Mouse (Mus musculus) lung, embryonic 16.5 days (tissue): ENCODE measurements around the gene Rpgr. TPM values are rescaled to one million over a fixed set of nuclear protein-coding genes. Genes with fewer than 3 reads are reported as not detected.
A peak's percentile ranks its signal among the peaks of the same experiment; 100 is the strongest.

ENCODE experiments used
- ATAC-seq: fragments of 200-750 bp; cut with Nextera tagmentation; 2 replicates; pipeline ENCODE4 v1.8.0; 2017; ENCODE audit warnings: low read depth, mild to moderate bottlenecking, moderate library complexity
- H3K27ac ChIP-seq: fragments of 300-500 bp; sonication (generic); 2 replicates; pipeline ENCODE4 v1.5.1; 2014; ENCODE audit warnings: mild to moderate bottlenecking, control low read depth, low read length
- H3K27me3 ChIP-seq: fragments of 300-500 bp; sonication (generic); 2 replicates; pipeline ENCODE4 v1.6.1; 2014; ENCODE audit warnings: low read depth, low read length, mixed read lengths; ENCODE audit not compliant: control insufficient read depth, insufficient read depth
- H3K36me3 ChIP-seq: fragments of 300-500 bp; sonication (generic); 2 replicates; pipeline ENCODE4 v1.6.1; 2014; ENCODE audit warnings: low read length; ENCODE audit not compliant: control insufficient read depth, insufficient read depth
- H3K4me1 ChIP-seq: fragments of 300-500 bp; sonication (generic); replicated peaks from 2 replicates; pipeline ENCODE4 v1.6.1; 2014; ENCODE audit warnings: low read length, mixed read lengths; ENCODE audit not compliant: control insufficient read depth, insufficient read depth
- H3K4me2 ChIP-seq: fragments of 300-500 bp; sonication (generic); 2 replicates; pipeline ENCODE4 v1.6.1; 2014; ENCODE audit warnings: low read depth, low read length, control low read depth
- H3K4me3 ChIP-seq: fragments of 300-500 bp; sonication (generic); 2 replicates; pipeline ENCODE4 v1.5.1; 2014; ENCODE audit warnings: mild to moderate bottlenecking, low read length, control low read depth
- H3K9ac ChIP-seq: fragments of 300-500 bp; sonication (generic); 2 replicates; pipeline ENCODE4 v1.6.1; 2014; ENCODE audit warnings: low read length, control low read depth
- H3K9me3 ChIP-seq: fragments of 300-500 bp; sonication (generic); 2 replicates; pipeline ENCODE4 v1.6.1; 2016; ENCODE audit warnings: low read length; ENCODE audit not compliant: control insufficient read depth
- WGBS: fragments of 180-500 bp; shearing (Covaris S2); extraction: QIAGEN DNeasy Blood & Tissue Kit; methylation state at CpG from one replicate; pipeline ENCODE4 v1.1.7; 2014; 5-methylcytosine and 5-hydroxymethylcytosine counted together
- polyA plus RNA-seq: library from polyadenylated mRNA; unstranded; fragments of >200 nt; fragmentation: Nextera tagmentation; extraction: Ambion mirVana; gene quantifications from 2 replicates; pipeline ENCODE4 v1.2.1, GENCODE M21; 2015

The Rpgr gene
- polyA plus RNA-seq, 1 experiment from 2014 or later, result 16.9 TPM

GRCm38 (mm10) chrX:10105475-10105874 lies 111.2 kb downstream of the Rpgr start:
- Histone ChIP-seq H3K9ac (no peak overlapping the region), H3K27ac (no peak overlapping the region), H3K4me2 (no peak overlapping the region), H3K9me3 (no peaks in the 10 kb centered on the region), H3K4me1 (no peaks in the 10 kb centered on the region), H3K36me3 (no peaks in the 10 kb centered on the region), H3K4me3 (no peak overlapping the region), H3K27me3 (no peaks in the 10 kb centered on the region)
- WGBS, result 55% methylated on average over 5 of the region's 5 CpGs
- ATAC-seq, result no peak

DNA sequence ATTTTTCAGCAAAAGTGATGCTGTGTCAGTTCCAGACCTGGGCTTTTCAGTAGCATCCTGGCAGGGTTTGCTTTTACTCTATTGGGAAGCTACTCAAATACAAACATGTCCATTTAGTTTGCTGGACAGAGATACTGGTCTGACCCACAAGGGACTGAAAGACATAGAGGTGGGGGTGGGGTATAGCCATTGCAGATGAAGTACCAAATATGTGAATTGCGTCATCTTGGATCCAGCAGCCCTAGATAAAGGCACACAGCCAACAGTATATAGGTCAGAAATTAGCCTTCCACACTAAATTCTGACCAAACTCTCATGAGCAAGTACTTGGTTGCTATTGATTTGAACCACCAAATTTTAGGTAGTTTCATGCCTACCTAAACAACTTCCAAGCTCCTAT lies 114.0 kb downstream of the Rpgr start:
- Histone ChIP-seq H3K27ac (no peak overlapping the region), H3K9ac (no peak overlapping the region), H3K4me2 (no peak overlapping the region), H3K36me3 (no peaks in the 10 kb centered on the region), H3K27me3 (no peaks in the 10 kb centered on the region), H3K4me3 (no peak overlapping the region), H3K4me1 (no peaks in the 10 kb centered on the region), H3K9me3 (no peaks in the 10 kb centered on the region)
- peak; percentile 62; the same call in 1 of the 2 replicates for ATAC-seq
- 63% methylated on average over 1 of the region's 1 CpGs for WGBS

GRCm38 (mm10) chrX:10095797-10096196 lies 120.9 kb downstream of the Rpgr start:
- no peaks in the 10 kb centered on the region for H3K27me3 ChIP-seq
- 62% methylated on average over 3 of the region's 3 CpGs for WGBS
- no peak overlapping the region for H3K4me3 ChIP-seq
- H3K36me3 ChIP-seq, result no peaks in the 10 kb centered on the region
- no peaks in the 10 kb centered on the region for H3K9me3 ChIP-seq
- H3K27ac ChIP-seq, result no peak overlapping the region
- no peak for ATAC-seq
- H3K9ac ChIP-seq, result no peak overlapping the region
- H3K4me2 ChIP-seq, result no peak overlapping the region
- H3K4me1 ChIP-seq, result no peaks in the 10 kb centered on the region

GRCm38 (mm10) chrX:10080385-10080784 lies 136.3 kb downstream of the Rpgr start:
- no peak overlapping the region for H3K4me2 ChIP-seq
- no peaks in the 10 kb centered on the region for H3K9me3 ChIP-seq
- no peak for ATAC-seq

DNA sequence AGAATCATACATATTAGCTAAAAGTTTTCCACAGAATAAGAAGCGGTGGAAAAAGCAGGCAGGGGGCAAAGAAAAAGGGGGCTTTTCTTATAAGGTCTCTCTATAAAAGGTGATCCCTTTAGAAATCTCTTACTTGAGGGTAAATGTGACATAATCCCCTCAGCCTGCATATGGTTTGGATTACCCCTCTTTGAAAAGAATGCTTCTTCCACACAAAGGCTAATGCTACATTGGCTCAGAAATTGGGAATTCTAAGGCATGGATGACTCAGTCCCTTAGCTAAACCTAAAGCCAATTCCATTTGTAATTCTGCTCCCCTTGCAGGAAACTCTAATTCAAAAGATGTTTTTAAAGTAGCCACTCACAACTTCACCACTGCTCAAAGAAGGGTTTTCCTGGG lies 136.7 kb downstream of the Rpgr start:
- H3K27me3 ChIP-seq, result no peaks in the 10 kb centered on the region
- WGBS, result 79% methylated on average over 1 of the region's 1 CpGs
- H3K36me3 ChIP-seq, result no peaks in the 10 kb centered on the region
- no peak overlapping the region for H3K4me3 ChIP-seq
- no peak for ATAC-seq
- H3K9me3 ChIP-seq, result no peaks in the 10 kb centered on the region
- H3K4me1 ChIP-seq, result no peaks in the 10 kb centered on the region
- H3K27ac ChIP-seq, result no peak overlapping the region
- no peak overlapping the region for H3K9ac ChIP-seq
- H3K4me2 ChIP-seq, result no peak overlapping the region

More at GRCm38 (mm10) chrX:10080385-10080784, 136.3 kb downstream of the Rpgr start:
- no peaks in the 10 kb centered on the region for H3K4me1 ChIP-seq
- 78% methylated on average over 3 of the region's 3 CpGs for WGBS
- H3K4me3 ChIP-seq, result no peak overlapping the region
- H3K27me3 ChIP-seq, result no peaks in the 10 kb centered on the region
- H3K36me3 ChIP-seq, result no peaks in the 10 kb centered on the region
- no peak overlapping the region for H3K27ac ChIP-seq
- H3K9ac ChIP-seq, result no peak overlapping the region

DNA sequence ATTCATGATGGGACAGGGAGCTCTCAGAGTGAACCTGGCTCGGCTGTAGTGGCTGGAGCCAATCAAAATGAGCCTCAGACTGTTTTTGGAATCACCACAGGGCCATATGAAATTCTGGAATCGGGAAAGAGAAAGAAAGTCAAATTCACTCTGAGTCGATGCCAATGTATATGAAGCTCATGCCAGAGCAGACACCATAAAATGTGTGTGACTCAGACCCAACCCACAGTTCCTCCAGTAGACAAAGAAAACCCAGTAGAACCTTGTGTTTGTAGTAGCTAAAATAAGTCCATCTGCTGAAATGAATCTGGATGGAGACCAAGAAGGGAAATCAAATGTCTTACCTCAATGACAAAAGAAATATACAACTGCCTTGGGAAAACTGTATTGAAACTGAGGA lies 142.8 kb downstream of the Rpgr start:
- Histone ChIP-seq H3K27me3 (no peaks in the 10 kb centered on the region), H3K36me3 (no peaks in the 10 kb centered on the region), H3K4me3 (no peak overlapping the region), H3K27ac (no peak overlapping the region), H3K9ac (no peak overlapping the region), H3K4me2 (no peak overlapping the region), H3K4me1 (no peaks in the 10 kb centered on the region), H3K9me3 (no peaks in the 10 kb centered on the region)
- ATAC-seq, result no peak
- 61% methylated on average over 3 of the region's 3 CpGs for WGBS

DNA sequence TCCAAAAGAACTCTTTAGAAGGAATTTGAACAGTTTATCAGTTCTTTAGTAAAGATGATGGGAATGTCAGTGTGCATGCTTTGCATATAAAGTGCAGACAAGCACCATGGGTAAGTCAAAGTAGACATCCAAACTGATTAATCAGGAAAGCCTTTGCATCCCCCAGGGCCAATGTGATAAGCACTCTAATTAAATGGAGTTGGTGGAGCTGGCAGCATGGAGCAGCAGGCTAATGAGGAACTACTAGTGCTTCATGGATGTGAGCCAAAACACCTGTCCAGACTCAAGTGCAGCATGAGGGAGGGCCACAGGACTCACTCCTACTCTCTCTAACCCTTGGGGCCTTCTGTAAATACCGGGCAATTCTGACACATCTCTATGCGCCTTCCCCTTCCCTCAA lies 145.2 kb downstream of the Rpgr start:
- no peak overlapping the region for H3K4me2 ChIP-seq
- ATAC-seq, result no peak
- no peaks in the 10 kb centered on the region for H3K36me3 ChIP-seq
- no peak overlapping the region for H3K4me3 ChIP-seq
- 50% methylated on average over 2 of the region's 2 CpGs for WGBS
- H3K27me3 ChIP-seq, result no peaks in the 10 kb centered on the region
- no peaks in the 10 kb centered on the region for H3K9me3 ChIP-seq
- H3K9ac ChIP-seq, result no peak overlapping the region
- H3K4me1 ChIP-seq, result no peaks in the 10 kb centered on the region
- H3K27ac ChIP-seq, result no peak overlapping the region

GRCm38 (mm10) chrX:10070689-10071088 lies 146.0 kb downstream of the Rpgr start:
- H3K27ac ChIP-seq, result no peak overlapping the region
- no peaks in the 10 kb centered on the region for H3K27me3 ChIP-seq
- no peak overlapping the region for H3K4me3 ChIP-seq
- 13% methylated on average over 6 of the region's 6 CpGs for WGBS
- H3K9me3 ChIP-seq, result no peaks in the 10 kb centered on the region
- no peaks in the 10 kb centered on the region for H3K4me1 ChIP-seq
- H3K9ac ChIP-seq, result no peak overlapping the region
- H3K36me3 ChIP-seq, result no peaks in the 10 kb centered on the region
- no peak overlapping the region for H3K4me2 ChIP-seq
- ATAC-seq, result no peak

GRCm38 (mm10) chrX:10069405-10069804 lies 147.3 kb downstream of the Rpgr start:
- H3K4me3 ChIP-seq, result no peak overlapping the region
- no peak for ATAC-seq
- H3K36me3 ChIP-seq, result no peaks in the 10 kb centered on the region
- 58% methylated on average over 4 of the region's 4 CpGs for WGBS
- H3K27me3 ChIP-seq, result no peaks in the 10 kb centered on the region
- no peaks in the 10 kb centered on the region for H3K9me3 ChIP-seq
- H3K27ac ChIP-seq, result no peak overlapping the region
- no peaks in the 10 kb centered on the region for H3K4me1 ChIP-seq
- H3K4me2 ChIP-seq, result no peak overlapping the region
- no peak overlapping the region for H3K9ac ChIP-seq

DNA sequence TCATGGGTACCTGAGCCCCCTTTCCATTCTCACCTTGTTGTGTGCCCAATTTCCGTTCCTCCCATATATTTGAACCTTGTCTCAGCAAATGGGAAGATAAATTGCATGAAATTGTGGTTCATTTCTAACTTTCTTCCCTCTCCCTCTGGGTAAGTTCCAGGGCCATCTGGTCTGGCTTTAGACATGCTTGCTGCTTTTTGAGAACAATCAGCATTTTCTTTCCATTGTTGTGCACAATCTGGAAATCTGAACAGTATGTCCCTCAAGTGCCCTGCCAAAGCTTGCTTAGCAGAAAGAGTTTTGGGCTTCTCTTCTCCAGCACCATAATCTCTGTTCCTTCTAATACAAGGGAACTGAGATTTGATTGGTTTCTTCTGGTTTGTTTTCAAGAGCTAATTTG lies 152.9 kb downstream of the Rpgr start:
- Histone ChIP-seq H3K27me3 (no peaks in the 10 kb centered on the region; the same call in 1 of the 2 replicates), H3K9ac (no peak overlapping the region), H3K4me2 (no peak overlapping the region), H3K9me3 (no peaks in the 10 kb centered on the region), H3K4me1 (no peaks in the 10 kb centered on the region), H3K36me3 (no peaks in the 10 kb centered on the region), H3K27ac (no peak overlapping the region), H3K4me3 (no peak overlapping the region)
- 55% methylated on average over 1 of the region's 1 CpGs for WGBS
- no peak for ATAC-seq
